Mouse (Mus musculus) neural tube, embryonic 12.5 days (tissue): ENCODE measurements around the gene Gm43552. TPM values are rescaled to one million over a fixed set of nuclear protein-coding genes. Genes with fewer than 3 reads are reported as not detected.

Experiments used
- ATAC-seq: fragments of 200-750 bp; cut with Nextera tagmentation; 2 replicates; pipeline ENCODE4 v1.8.0; 2017; ENCODE audit warnings: low read depth, mild to moderate bottlenecking, moderate TSS enrichment, moderate library complexity; ENCODE audit not compliant: low FRiP score
- H3K27ac ChIP-seq: fragments of 300-500 bp; sonication (generic); 2 replicates; pipeline ENCODE4 v1.5.1; 2016
- H3K27me3 ChIP-seq: fragments of 300-500 bp; sonication (generic); replicated peaks from 2 replicates; pipeline ENCODE4 v1.6.1; 2016; ENCODE audit warnings: mild to moderate bottlenecking
- H3K36me3 ChIP-seq: fragments of 300-500 bp; sonication (generic); 2 replicates; pipeline ENCODE4 v1.6.1; 2016; ENCODE audit warnings: mild to moderate bottlenecking
- H3K4me1 ChIP-seq: fragments of 300-500 bp; sonication (generic); 2 replicates; pipeline ENCODE4 v1.6.1; 2016
- H3K4me2 ChIP-seq: fragments of 300-500 bp; sonication (generic); replicated peaks from 2 replicates; pipeline ENCODE4 v1.6.1; 2016; ENCODE audit warnings: mild to moderate bottlenecking
- H3K4me3 ChIP-seq: fragments of 300-500 bp; sonication (generic); 2 replicates; pipeline ENCODE4 v1.5.1; 2016
- H3K9ac ChIP-seq: fragments of 300-500 bp; sonication (generic); 2 replicates; pipeline ENCODE4 v1.6.1; 2016; ENCODE audit warnings: mild to moderate bottlenecking
- H3K9me3 ChIP-seq: fragments of 300-500 bp; sonication (generic); 2 replicates; pipeline ENCODE4 v1.6.1; 2016; ENCODE audit warnings: mild to moderate bottlenecking
- WGBS: fragments of 180-500 bp; shearing (Covaris S2); methylation state at CpG from one replicate; pipeline ENCODE4 v1.1.7; 2016; 5-methylcytosine and 5-hydroxymethylcytosine counted together
- polyA plus RNA-seq: library from polyadenylated mRNA; unstranded; fragments of >200 nt; fragmentation: Nextera tagmentation; extraction: Ambion mirVana; gene quantifications from 2 replicates; pipeline ENCODE4 v1.2.1, GENCODE M21; 2016

Gene Gm43552
- polyA plus RNA-seq, 1 experiment from 2014 or later, result not detected

DNA sequence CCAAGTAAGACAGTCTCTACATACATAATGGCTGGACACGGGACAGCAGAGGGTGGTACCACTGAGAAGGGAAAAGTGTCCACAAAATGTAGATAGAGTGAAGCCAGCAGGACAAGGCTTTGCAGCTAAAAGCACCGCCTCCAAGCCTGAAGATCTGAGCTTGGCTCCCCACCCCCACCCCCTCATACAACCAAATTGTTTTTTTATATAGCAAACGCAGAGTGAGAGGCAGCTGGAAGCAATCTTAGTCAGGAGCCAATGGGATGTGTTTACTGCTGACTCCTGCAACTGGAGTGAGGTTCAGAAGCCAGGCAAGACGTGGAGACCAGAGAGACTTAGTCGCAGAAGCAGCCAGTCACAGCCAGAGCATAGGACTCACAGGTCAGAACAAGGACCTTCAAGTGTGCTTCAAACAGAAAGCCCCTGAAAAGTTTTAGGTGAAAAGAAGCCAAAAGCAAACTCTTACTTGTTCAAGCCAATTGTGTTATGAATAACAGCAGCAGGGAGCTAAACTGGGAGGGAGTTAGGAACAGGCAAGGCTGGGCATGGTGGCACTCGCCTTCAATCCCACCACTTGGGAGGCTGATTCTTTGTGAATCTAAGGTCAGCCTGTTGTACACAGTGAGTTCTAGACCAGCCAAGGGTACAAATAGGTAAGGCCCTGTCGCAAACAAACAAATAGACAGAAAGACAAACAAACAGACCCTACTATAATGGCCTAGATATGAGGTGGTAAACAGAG lies 35.4 kb downstream of the Gm43552 start:
- Histone ChIP-seq H3K9me3 (no peaks in the 10 kb centered on the region), H3K4me2 (no peak overlapping the region), H3K4me3 (no peak overlapping the region), H3K9ac (no peak overlapping the region), H3K36me3 (peaks cover 14% of the 10 kb centered on the region), H3K27me3 (no peaks in the 10 kb centered on the region), H3K27ac (no peak overlapping the region), H3K4me1 (no peaks in the 10 kb centered on the region)
- 70% methylated on average over 7 of the region's 7 CpGs for WGBS
- ATAC-seq, result no peak

DNA sequence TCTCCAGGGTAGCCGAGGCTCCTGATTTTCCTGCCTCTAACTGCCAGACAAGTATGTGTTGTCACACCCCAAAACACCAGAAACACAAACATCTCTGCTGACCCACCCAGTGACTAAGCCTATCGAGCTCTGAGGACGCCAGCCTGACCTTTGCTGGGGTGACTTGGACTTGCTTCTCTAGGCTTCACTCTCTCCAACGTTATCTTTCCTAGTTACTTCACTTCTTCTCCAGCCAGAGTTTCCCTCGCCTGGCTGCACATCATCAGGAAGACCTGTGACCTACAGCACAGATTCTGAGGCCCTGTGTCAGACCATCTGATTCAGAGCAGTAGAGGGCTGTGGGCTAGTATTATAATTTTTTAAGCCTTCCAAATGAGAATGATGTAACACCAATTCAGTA lies 37.9 kb downstream of the Gm43552 start:
- no peak overlapping the region for H3K4me3 ChIP-seq
- no peak overlapping the region for H3K9ac ChIP-seq
- no peak for ATAC-seq
- no peak overlapping the region for H3K27ac ChIP-seq
- no peak overlapping the region for H3K4me2 ChIP-seq
- H3K4me1 ChIP-seq, result no peaks in the 10 kb centered on the region
- peaks cover 10% of the 10 kb centered on the region for H3K36me3 ChIP-seq
- no peaks in the 10 kb centered on the region for H3K9me3 ChIP-seq
- no peaks in the 10 kb centered on the region for H3K27me3 ChIP-seq
- 74% methylated on average over 5 of the region's 5 CpGs for WGBS

DNA sequence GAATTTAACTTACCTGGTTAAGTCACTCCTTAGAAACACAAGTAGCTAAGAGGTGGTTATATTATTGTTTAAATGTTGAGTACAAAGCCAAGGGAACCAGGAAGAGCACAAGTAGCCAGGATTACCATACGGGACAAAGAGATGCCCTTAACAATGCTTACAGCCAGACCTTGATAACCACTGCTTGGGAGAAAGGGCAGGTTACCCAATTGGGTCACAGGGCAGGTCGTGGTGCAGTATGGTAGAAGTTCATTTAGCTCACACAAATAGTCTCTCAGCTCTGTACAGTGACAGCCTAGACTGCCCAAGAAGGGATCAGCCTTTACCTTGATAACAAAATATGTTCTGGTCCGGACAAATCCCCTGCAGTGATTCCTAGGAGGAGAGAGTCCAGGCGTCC lies 43.7 kb downstream of the Gm43552 start:
- 84% methylated on average over 4 of the region's 4 CpGs for WGBS
- no peak for ATAC-seq
- H3K4me1 ChIP-seq, result no peaks in the 10 kb centered on the region

DNA sequence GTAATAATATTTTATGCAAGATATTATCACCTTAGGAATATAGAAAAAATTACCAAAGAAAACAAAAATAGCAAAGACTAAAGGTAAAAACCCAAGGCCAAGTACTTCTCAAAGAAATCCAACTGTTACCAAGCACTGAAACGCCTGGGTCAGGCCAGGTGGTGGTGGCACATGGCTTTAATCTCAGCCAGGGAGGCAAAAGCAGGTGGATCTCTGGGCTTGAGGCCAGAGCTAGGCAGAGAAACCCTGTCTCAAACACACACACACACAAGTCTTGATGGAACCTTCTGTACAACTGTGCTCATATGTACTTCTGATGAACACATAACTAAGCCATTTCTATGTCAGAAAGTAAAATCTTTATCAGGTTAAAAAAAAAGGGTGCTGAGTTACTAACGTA lies 44.8 kb downstream of the Gm43552 start:
- Histone ChIP-seq H3K27ac (no peak overlapping the region), H3K27me3 (no peaks in the 10 kb centered on the region), H3K36me3 (peaks cover 16% of the 10 kb centered on the region; the same call in 1 of the 2 replicates), H3K4me1 (no peaks in the 10 kb centered on the region), H3K4me2 (no peak overlapping the region), H3K4me3 (no peak overlapping the region), H3K9ac (no peak overlapping the region), H3K9me3 (no peaks in the 10 kb centered on the region)
- no peak for ATAC-seq
- 85% methylated on average over 2 of the region's 2 CpGs for WGBS

More for the DNA sequence above, 43.7 kb downstream of the Gm43552 start:
- Histone ChIP-seq H3K36me3 (peaks cover 16% of the 10 kb centered on the region; the same call in 1 of the 2 replicates), H3K27me3 (no peaks in the 10 kb centered on the region), H3K4me3 (no peak overlapping the region), H3K27ac (no peak overlapping the region), H3K9me3 (no peaks in the 10 kb centered on the region), H3K9ac (no peak overlapping the region), H3K4me2 (no peak overlapping the region)

DNA sequence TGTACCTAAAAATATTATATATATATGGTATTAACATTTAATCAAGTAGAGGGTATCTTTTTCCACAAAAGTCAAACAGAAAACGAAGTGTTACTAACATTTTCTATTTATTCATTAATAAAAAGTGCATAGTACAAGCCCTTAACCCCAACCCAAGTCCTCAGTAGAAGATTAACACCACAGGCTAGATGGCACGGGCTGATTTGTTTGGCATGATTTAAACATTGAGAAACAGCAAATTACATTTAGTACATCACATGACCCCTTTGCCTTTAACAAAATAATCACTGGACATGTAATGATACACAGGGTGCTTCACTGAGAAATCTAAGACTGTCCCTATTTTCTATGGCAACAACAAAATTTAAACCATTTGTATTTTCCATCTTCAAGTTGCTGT lies 45.9 kb downstream of the Gm43552 start:
- Histone ChIP-seq H3K4me3 (no peak overlapping the region), H3K27me3 (no peaks in the 10 kb centered on the region), H3K27ac (no peak overlapping the region), H3K9ac (no peak overlapping the region), H3K9me3 (no peaks in the 10 kb centered on the region), H3K36me3 (peaks cover 10% of the 10 kb centered on the region; the same call in 1 of the 2 replicates), H3K4me1 (no peaks in the 10 kb centered on the region), H3K4me2 (no peak overlapping the region)
- no peak for ATAC-seq
- WGBS, result 78% methylated on average over 2 of the region's 2 CpGs

DNA sequence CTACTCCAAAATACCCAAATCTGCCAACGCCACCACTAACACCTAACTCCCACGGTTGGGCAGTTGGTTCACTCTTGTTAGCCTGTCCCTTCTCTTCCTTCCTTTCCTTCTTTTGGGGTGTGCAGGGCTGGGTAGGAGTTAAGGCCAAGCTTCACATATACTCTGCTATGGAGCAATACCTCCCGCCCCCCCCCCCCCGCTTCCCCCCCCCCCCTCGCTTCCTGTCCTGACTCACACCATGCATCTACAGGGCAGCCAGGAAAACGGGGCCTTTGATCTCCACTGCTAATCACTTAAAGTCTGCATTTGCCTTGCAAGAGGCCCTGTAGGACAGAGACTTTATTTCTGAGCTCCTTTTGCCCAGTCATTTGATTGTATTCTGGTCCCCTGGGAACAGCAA lies 47.7 kb downstream of the Gm43552 start:
- WGBS, result 63% methylated on average over 3 of the region's 6 CpGs
- H3K27me3 ChIP-seq, result no peaks in the 10 kb centered on the region

DNA sequence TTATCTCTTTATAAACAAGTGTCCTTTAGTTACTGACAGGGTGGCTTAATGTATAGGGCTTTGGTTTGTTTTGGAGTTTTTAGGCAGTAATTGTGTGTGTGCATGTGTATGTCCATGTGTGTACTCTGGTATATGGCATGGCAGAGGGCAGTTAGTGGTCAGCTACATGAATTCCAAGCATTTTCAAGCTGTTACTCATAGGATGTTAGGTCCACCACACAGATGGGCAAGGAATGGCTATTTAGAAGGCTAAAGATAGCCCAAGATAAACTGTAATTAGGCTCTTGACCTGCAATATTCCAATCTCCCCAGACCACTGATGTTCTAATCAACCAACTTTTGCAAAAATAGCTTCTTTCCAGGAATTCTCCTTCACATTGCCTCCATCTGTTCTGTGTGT lies 54.6 kb downstream of the Gm43552 start:
- Histone ChIP-seq H3K9ac (no peak overlapping the region), H3K4me2 (no peak overlapping the region)

More for the DNA sequence above, 47.7 kb downstream of the Gm43552 start:
- no peaks in the 10 kb centered on the region for H3K4me1 ChIP-seq
- no peak overlapping the region for H3K9ac ChIP-seq
- H3K27ac ChIP-seq, result no peak overlapping the region
- H3K4me2 ChIP-seq, result no peak overlapping the region
- peaks cover 10% of the 10 kb centered on the region; the same call in 1 of the 2 replicates for H3K36me3 ChIP-seq
- H3K4me3 ChIP-seq, result no peak overlapping the region
- no peaks in the 10 kb centered on the region for H3K9me3 ChIP-seq
- ATAC-seq, result no peak

DNA sequence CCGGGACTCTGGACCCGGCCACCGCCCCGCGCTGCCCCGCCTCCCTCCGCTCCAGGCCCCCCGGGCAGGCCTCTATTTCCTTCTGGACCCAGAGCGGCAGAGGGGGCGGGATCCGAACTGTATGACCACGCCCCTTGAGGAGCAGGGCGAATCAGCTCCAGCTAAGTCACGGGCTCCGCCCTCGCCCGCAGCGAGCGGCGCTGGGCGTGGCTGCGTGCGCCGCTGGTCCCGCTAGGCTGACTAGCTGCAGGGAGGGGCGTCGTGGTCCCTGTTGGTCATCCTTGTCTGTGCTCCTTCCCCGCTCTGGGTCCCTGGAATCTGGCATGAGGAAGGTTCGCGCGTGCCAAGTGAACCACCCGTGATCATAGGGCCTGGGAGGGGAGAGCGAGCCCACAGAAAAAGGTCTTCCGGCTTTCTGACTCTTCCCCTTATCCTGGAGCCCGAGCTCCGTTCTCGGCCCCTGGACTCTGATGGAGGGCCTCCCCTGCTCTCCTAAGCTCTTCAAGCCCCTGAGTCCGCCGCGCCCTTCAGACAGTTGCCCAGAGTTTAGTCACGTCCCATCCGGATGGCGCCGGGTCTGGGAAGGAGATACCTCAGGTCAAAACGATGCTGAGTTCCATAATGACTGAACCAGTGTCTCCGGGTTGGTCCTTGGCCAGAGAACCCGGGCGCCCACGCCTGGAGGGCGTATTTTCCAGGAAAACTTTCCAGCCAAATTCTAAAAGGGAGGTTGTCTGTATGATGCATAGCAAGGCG lies 56.6 kb downstream of the Gm43552 start, which contains the start of gene Ugdh:
Ugdh (minus strand) TSS at position 144 of the 756 bp plus-strand sequence.
- Histone ChIP-seq H3K4me1 (peaks cover 6% of the 10 kb centered on the region), H3K4me3 (peak within 1 kb of the TSS; percentile 76), H3K36me3 (no peaks in the 10 kb centered on the region), H3K27me3 (no peaks in the 10 kb centered on the region), H3K9me3 (no peaks in the 10 kb centered on the region), H3K4me2 (peak within 1 kb of the TSS; percentile 80), H3K27ac (peak within 1 kb of the TSS; percentile 53), H3K9ac (peak within 1 kb of the TSS; percentile 84)
- ATAC-seq, result peak; percentile 98
- 1% methylated on average over 51 of the region's 51 CpGs for WGBS

More for the DNA sequence above, 54.6 kb downstream of the Gm43552 start:
- no peaks in the 10 kb centered on the region for H3K9me3 ChIP-seq
- H3K36me3 ChIP-seq, result no peaks in the 10 kb centered on the region
- peaks cover 6% of the 10 kb centered on the region for H3K4me1 ChIP-seq
- no peaks in the 10 kb centered on the region for H3K27me3 ChIP-seq
- no peak overlapping the region for H3K4me3 ChIP-seq
- no peak for ATAC-seq
- no peak overlapping the region for H3K27ac ChIP-seq

DNA sequence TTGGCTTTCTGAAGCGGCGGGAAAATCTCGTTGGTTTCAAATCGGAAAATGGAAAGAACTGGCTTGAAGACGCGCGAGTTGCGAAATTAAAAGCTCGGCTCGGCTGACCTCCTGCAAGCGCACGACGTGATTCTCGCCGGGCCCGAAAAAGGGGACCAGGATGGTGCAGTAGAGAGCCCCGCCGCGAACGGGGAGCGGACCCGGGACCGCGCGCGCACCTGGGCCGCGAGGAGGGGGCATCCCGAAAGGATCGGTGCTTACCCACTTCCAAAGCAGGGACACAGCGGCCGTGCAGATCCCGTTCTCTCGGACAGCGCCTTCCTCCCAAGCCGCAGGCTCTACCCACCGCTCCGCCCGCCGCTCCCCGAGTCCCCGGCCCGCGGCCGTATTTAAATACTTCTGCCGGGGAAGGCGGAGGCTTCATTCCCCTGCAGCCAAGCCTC lies 57.2 kb downstream of the Gm43552 start:
- H3K9me3 ChIP-seq, result no peaks in the 10 kb centered on the region
- WGBS, result under 1% methylated on average over 46 of the region's 47 CpGs
- ATAC-seq, result peak; percentile 83
- H3K27me3 ChIP-seq, result no peaks in the 10 kb centered on the region
- 0 out of 2 replicates have a peak, but pooled peaks cover 1% of the 10 kb centered on the region for H3K36me3 ChIP-seq
- peak overlapping the region; percentile 53; the same call in 1 of the 2 replicates for H3K27ac ChIP-seq
- peaks cover 6% of the 10 kb centered on the region for H3K4me1 ChIP-seq
- H3K4me3 ChIP-seq, result peak overlapping the region; percentile 76
- H3K4me2 ChIP-seq, result peak overlapping the region; percentile 80
- H3K9ac ChIP-seq, result peak overlapping the region; percentile 84

DNA sequence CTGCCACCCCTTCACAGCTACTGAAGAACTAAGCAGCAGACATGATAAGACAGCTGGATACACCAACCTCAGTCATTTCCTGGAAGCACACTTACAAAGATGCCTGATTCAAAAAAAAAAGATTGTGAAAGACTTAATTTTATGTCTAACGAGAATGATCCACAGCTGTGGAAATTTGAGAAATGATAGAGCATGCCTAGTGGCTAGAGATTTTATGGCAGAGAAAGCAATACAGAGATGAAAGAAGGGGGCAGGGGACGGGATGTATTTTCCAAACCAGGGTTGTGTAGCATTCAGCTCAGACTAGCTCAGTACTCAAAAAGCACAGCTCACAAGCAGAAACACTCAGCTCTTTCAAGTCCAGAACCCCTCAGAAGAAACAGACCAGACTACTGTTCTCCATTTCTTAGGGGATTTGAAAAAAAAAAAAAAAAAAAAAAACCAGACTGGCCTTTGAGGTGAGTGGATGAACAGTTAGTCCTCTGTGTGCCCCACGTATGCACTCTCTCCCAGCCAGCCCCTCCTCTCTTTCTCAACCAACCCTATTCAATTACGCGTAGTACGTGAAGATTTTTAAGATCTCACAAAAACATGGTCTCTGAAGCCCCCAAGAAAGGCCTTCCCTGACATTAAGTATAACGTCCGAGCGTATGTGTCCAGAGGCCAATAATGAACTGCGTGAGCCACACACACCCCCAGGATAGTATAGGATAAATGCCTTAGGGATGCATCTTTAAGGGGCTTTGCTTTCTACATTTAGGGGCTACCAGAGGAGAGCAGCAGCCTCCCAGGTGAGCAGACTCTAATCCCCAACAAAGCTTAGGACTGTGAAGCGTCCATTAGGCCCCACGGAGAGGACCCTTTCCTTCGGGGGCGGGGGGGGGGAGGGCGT lies 57.9 kb downstream of the Gm43552 start:
- Histone ChIP-seq H3K9me3 (no peaks in the 10 kb centered on the region), H3K27ac (0 out of 2 replicates have a peak overlapping the region, but pooled peaks have one; percentile 53), H3K4me2 (peak overlapping the region; percentile 80), H3K9ac (peak overlapping the region; percentile 84), H3K27me3 (no peaks in the 10 kb centered on the region), H3K4me1 (peaks cover 6% of the 10 kb centered on the region), H3K4me3 (peak overlapping the region; percentile 76), H3K36me3 (0 out of 2 replicates have a peak, but pooled peaks cover 3% of the 10 kb centered on the region)
- WGBS, result 6% methylated on average over 15 of the region's 15 CpGs
- ATAC-seq, result peak; percentile 34

DNA sequence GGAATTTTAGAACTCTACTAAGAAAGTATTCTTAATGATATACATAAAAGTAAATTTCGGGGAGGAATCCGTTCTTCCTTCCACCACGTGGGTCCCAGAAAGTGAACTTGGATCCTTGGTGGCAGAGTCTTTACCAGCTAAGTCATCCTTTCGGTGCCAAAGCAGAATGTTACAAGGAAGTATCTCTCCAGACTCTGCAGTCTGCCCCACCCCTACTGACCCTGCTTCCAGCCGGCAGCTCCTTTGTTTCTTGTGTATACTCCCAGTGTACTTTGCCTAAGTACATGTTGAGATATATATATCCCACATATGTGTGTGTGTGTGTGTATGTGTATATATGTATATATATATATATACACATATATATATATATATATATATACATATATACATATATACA lies 63.2 kb downstream of the Gm43552 start:
- Histone ChIP-seq H3K27ac (no peak overlapping the region), H3K4me1 (no peaks in the 10 kb centered on the region; the same call in 1 of the 2 replicates), H3K36me3 (peaks cover 15% of the 10 kb centered on the region; the same call in 1 of the 2 replicates), H3K9me3 (no peaks in the 10 kb centered on the region), H3K9ac (no peak overlapping the region), H3K4me2 (no peak overlapping the region), H3K4me3 (no peak overlapping the region), H3K27me3 (no peaks in the 10 kb centered on the region)
- WGBS, result 92% methylated on average over 5 of the region's 5 CpGs
- no peak for ATAC-seq
